Mouse (Mus musculus) forebrain, postnatal 0 days (tissue): ENCODE measurements around the gene Rufy4. TPM values are rescaled to one million over a fixed set of nuclear protein-coding genes. Genes with fewer than 3 reads are reported as not detected.

Experiments
- ATAC-seq: fragments of 200-750 bp; cut with Nextera tagmentation; 2 replicates; pipeline ENCODE4 v1.8.0; 2017; ENCODE audit warnings: mild to moderate bottlenecking, moderate library complexity
- DNase-seq: peaks from one replicate; pipeline ENCODE4 v3.0.0-alpha.2; 2015
- H3K27ac ChIP-seq: fragments of 300-500 bp; sonication (generic); 2 replicates; pipeline ENCODE4 v1.5.1; 2014; ENCODE audit warnings: low read depth, mild to moderate bottlenecking, antibody characterized with exemption, low read length, moderate library complexity, mixed read lengths
- H3K27me3 ChIP-seq: fragments of 300-500 bp; sonication (generic); 2 replicates; pipeline ENCODE4 v1.6.1; 2014; ENCODE audit warnings: mild to moderate bottlenecking, low read length, mixed read lengths; ENCODE audit not compliant: insufficient read depth
- H3K36me3 ChIP-seq: fragments of 300-500 bp; sonication (generic); 2 replicates; pipeline ENCODE4 v1.6.1; 2014; ENCODE audit warnings: mild to moderate bottlenecking, moderate library complexity; ENCODE audit not compliant: insufficient read depth
- H3K4me1 ChIP-seq: fragments of 300-500 bp; sonication (generic); 2 replicates; pipeline ENCODE4 v1.6.1; 2014; ENCODE audit warnings: antibody characterized with exemption; ENCODE audit not compliant: insufficient read depth
- H3K4me2 ChIP-seq: fragments of 300-500 bp; sonication (generic); 2 replicates; pipeline ENCODE4 v1.6.1; 2014; ENCODE audit warnings: low read depth, mild to moderate bottlenecking, moderate library complexity
- H3K4me3 ChIP-seq: fragments of 300-500 bp; sonication (generic); 2 replicates; pipeline ENCODE4 v1.5.1; 2014; ENCODE audit warnings: low read depth, low read length, mixed read lengths
- H3K9ac ChIP-seq: fragments of 300-500 bp; sonication (generic); 2 replicates; pipeline ENCODE4 v1.6.1; 2014; ENCODE audit warnings: mild to moderate bottlenecking
- H3K9me3 ChIP-seq: fragments of 300-500 bp; sonication (generic); 2 replicates; pipeline ENCODE4 v1.6.1; 2016; ENCODE audit warnings: low read length
- CTCF ChIP-seq: sonication (generic); IDR thresholded peaks from 2 replicates; pipeline ENCODE4 v1.5.1; 2016; ENCODE audit warnings: antibody characterized with exemption, control low read depth, low read depth
- WGBS: fragments of 180-500 bp; shearing (Covaris S2); extraction: QIAGEN DNeasy Blood & Tissue Kit; methylation state at CpG from one replicate; pipeline ENCODE4 v1.1.7; 2014; 5-methylcytosine and 5-hydroxymethylcytosine counted together
- polyA plus RNA-seq: library from polyadenylated mRNA; unstranded; fragments of >200 nt; fragmentation: Nextera tagmentation; extraction: Ambion mirVana; gene quantifications from 2 replicates; pipeline ENCODE4 v1.2.1, GENCODE M21; 2015
- total RNA-seq: library from RNA; depleted of rRNA; stranded (reverse); fragments of >200 nt; gene quantifications from 2 replicates; pipeline ENCODE4 v1.2.3, GENCODE M21; 2014

The Rufy4 gene
- total and polyA plus RNA-seq, 2 experiments from 2014 or later: 0.13 TPM; not detected in 1

- DNase-seq: no peak
- no peak overlapping the region for H3K9ac ChIP-seq
- no peaks in the 10 kb centered on the region for H3K36me3 ChIP-seq
- no peaks in the 10 kb centered on the region for H3K4me1 ChIP-seq
- no peaks in the 10 kb centered on the region for H3K9me3 ChIP-seq
- TF ChIP-seq CTCF: no peak
- 67% methylated on average over 2 of the region's 2 CpGs for WGBS
- no peaks in the 10 kb centered on the region for H3K27me3 ChIP-seq
- no peak overlapping the region for H3K4me3 ChIP-seq
- ATAC-seq: no peak
- no peak overlapping the region for H3K4me2 ChIP-seq
- H3K27ac ChIP-seq: no peak overlapping the region
These were observed 34.7 kb downstream of the Rufy4 start for GRCm38 (mm10) chr1:74160036-74160435.

DNA sequence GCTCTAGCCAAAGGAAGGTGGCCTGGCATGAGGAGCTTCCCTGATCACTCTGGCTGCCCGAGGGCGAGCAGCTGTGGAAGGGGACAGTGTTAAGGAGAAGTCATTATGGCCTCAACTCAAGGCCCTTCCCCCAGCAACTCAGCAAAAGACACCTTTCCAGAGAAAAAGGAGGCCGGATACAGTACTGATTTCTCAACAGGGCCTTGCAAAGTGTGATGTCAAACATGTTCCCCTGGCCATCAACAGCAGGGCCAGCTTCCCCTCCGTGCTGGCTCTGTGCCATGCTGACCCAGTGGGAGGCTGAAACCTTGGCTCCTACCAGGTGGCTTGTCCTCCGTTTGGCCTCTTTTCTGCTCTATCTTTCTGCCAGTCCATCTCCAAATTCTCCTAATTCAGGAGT is 41.8 kb downstream of the Rufy4 start:
- 82% methylated on average over 5 of the region's 5 CpGs for WGBS
- Histone ChIP-seq H3K36me3 (no peaks in the 10 kb centered on the region), H3K4me2 (no peak overlapping the region), H3K4me1 (no peaks in the 10 kb centered on the region), H3K9ac (no peak overlapping the region), H3K9me3 (no peaks in the 10 kb centered on the region), H3K27me3 (no peaks in the 10 kb centered on the region), H3K4me3 (no peak overlapping the region), H3K27ac (no peak overlapping the region)
- ATAC-seq (no peak), DNase-seq (no peak)
- TF ChIP-seq CTCF: no peak

DNA sequence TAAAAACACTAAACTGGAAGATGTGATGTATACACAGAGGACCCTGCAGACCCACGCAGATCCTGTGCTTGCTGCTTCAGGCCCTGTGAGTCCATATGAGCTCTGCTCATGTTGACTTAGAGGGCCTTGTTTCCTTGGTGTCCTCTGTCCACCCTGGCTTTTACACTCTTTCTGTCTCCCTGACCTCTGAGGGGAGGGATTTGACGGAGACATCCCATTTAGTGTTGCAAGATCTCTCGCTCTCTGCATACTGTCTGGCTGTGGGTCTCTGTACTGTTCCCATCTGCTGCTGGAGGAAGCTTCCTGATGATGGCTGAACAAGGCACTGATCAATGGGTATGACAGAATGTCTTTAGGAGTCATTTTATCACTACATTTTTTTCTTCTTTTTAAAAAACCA is 44.4 kb downstream of the Rufy4 start:
- Histone ChIP-seq H3K4me3 (no peak overlapping the region), H3K9me3 (no peaks in the 10 kb centered on the region), H3K4me2 (no peak overlapping the region), H3K27ac (no peak overlapping the region), H3K36me3 (no peaks in the 10 kb centered on the region), H3K4me1 (no peaks in the 10 kb centered on the region), H3K27me3 (no peaks in the 10 kb centered on the region), H3K9ac (no peak overlapping the region)
- no peak for TF ChIP-seq CTCF
- DNase-seq (no peak), ATAC-seq (no peak)
- WGBS: 92% methylated on average over 3 of the region's 3 CpGs

DNA sequence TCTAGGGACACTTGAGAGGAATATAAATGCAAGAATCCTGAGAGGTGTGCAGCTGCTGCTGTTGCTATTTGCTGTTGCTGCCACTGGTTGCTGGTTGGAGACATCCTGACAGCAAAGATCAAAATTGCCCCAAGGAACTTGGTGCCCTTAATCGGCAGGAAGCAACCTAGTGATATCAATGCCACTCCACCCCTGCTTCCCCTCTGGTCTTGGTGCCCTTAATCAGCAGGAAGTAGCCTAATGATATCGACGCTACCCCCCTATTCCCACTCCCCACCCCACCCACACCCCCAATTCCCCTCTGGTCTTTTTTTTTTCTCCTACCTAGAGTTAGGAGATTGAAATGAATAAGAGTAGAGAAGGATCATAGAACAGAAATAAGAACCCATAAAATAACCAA is 47.4 kb downstream of the Rufy4 start:
- ATAC-seq (no peak), DNase-seq (no peak)
- Histone ChIP-seq H3K9me3 (no peaks in the 10 kb centered on the region), H3K4me1 (no peaks in the 10 kb centered on the region), H3K27ac (no peak overlapping the region), H3K4me2 (no peak overlapping the region), H3K4me3 (no peak overlapping the region), H3K9ac (no peak overlapping the region), H3K27me3 (no peaks in the 10 kb centered on the region), H3K36me3 (no peaks in the 10 kb centered on the region)
- 84% methylated on average over 3 of the region's 3 CpGs for WGBS
- no peak for TF ChIP-seq CTCF

GRCm38 (mm10) chr1:74175731-74176130 is 50.4 kb downstream of the Rufy4 start:
- Histone ChIP-seq H3K9ac (no peak overlapping the region), H3K27me3 (no peaks in the 10 kb centered on the region), H3K27ac (no peak overlapping the region), H3K36me3 (no peaks in the 10 kb centered on the region), H3K9me3 (no peaks in the 10 kb centered on the region), H3K4me1 (no peaks in the 10 kb centered on the region), H3K4me3 (no peak overlapping the region), H3K4me2 (no peak overlapping the region)
- ATAC-seq (no peak), DNase-seq (no peak)
- no peak for TF ChIP-seq CTCF
- WGBS: 89% methylated on average over 4 of the region's 4 CpGs

GRCm38 (mm10) chr1:74178618-74179017 is 53.3 kb downstream of the Rufy4 start:
- TF ChIP-seq CTCF: no peak
- Histone ChIP-seq H3K27ac (no peak overlapping the region), H3K4me2 (no peak overlapping the region), H3K36me3 (no peaks in the 10 kb centered on the region), H3K9me3 (no peaks in the 10 kb centered on the region), H3K27me3 (no peaks in the 10 kb centered on the region), H3K4me1 (no peaks in the 10 kb centered on the region), H3K4me3 (no peak overlapping the region), H3K9ac (no peak overlapping the region)
- DNase-seq (no peak), ATAC-seq (no peak)
- WGBS: 90% methylated on average over 3 of the region's 3 CpGs

DNA sequence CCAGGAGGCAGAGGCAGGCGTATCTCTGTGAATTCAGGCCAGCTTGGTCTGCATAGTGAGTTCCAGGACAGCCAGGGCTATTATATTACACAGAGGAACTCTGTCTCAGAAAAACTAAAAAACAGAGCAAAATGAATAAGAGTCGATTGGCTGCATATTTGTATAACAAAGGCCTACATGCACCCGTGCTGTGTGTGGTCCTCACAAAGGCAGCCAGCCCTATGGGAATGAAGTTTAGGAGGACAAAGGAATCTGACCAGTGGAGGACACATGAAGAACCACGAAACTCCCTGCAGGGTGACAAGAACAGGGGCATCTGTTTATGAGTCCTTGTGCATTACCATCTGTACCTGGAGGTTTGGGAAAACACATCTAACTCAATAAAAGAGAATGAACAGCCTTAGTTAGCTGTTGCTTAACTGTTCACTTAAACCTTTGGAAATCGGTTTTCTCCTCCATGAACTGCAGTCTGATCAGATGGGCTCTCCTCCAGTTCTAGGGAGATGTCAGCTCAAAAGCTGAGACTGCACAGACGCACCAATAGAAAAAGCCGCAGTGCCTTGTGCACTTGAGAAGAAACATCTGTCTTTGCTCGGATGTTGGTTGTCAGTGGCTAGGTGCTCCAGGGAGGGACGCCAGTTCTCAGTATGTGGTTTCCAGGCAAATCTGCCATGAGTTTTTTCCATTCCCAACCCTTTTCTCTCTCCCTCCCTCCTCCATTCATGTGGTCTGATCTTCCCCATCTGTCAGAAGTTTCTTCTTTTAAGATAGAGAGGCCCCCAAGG is 54.5 kb downstream of the Rufy4 start:
- H3K9me3 ChIP-seq: no peaks in the 10 kb centered on the region
- no peak for TF ChIP-seq CTCF
- H3K4me2 ChIP-seq: no peak overlapping the region
- no peaks in the 10 kb centered on the region for H3K27me3 ChIP-seq
- no peak for DNase-seq
- ATAC-seq: no peak
- no peaks in the 10 kb centered on the region for H3K36me3 ChIP-seq
- 64% methylated on average over 9 of the region's 9 CpGs for WGBS
- no peak overlapping the region for H3K27ac ChIP-seq
- no peak overlapping the region for H3K9ac ChIP-seq
- no peak overlapping the region for H3K4me3 ChIP-seq
- no peaks in the 10 kb centered on the region for H3K4me1 ChIP-seq
